Comparison of ENCODE assay signal across 19 mouse cellular contexts in genomic region chr10:118501571-118501970, GRCm38 (mm10).
"Had no signal": no experiment of that assay in that cellular context is flagged by ENCODE, and none has a peak within 500 bp of the region (broad histone marks: within the 10 kb centered on the region; RNA-seq: fewer than 3 reads in every experiment).

No protein-coding gene starts in this region.

- H3K27ac ChIP-seq: limb, embryonic 12.5 days; limb, embryonic 15.5 days; liver, embryonic 12.5 days; liver, embryonic 15.5 days; midbrain, embryonic 10.5 days; stomach, postnatal 0 days had no signal

- H3K4me3 ChIP-seq: limb, embryonic 12.5 days; limb, embryonic 15.5 days; liver, embryonic 12.5 days; liver, embryonic 15.5 days; megakaryocyte, embryonic 14.5 days; midbrain, embryonic 10.5 days had no signal

- H3K4me1 ChIP-seq: limb, embryonic 15.5 days; liver, embryonic 12.5 days; liver, embryonic 15.5 days had no signal

- DNase-seq: kidney, adult 18-20 months; kidney, adult 9 months; kidney, postnatal 14 days; kidney, postnatal 4 days; left cerebral cortex, postnatal 4 days; lung, embryonic 14.5 days; midbrain, embryonic 14.5 days; retina, postnatal 1 day; right cerebral cortex, postnatal 25 days; thymus, adult 2 months; thymus, postnatal 14 days; thymus, postnatal 4 days had no signal

- H3K36me3 ChIP-seq: limb, embryonic 12.5 days; limb, embryonic 15.5 days; liver, embryonic 12.5 days; liver, embryonic 15.5 days; midbrain, embryonic 10.5 days had no signal

- H3K27me3 ChIP-seq: limb, embryonic 12.5 days; limb, embryonic 15.5 days; liver, embryonic 12.5 days; liver, embryonic 15.5 days had no signal
